Mouse (Mus musculus) lung, postnatal 0 days (tissue): ENCODE data around the gene Mpg. TPM values are rescaled to one million over a fixed set of nuclear protein-coding genes. Genes with fewer than 3 reads are reported as not detected.

ENCODE experiments used
- ATAC-seq: fragments of 200-750 bp; cut with Nextera tagmentation; 2 replicates; pipeline ENCODE4 v1.8.0; 2017; ENCODE audit warnings: moderate library complexity
- DNase-seq: peaks from one replicate; pipeline ENCODE4 v3.0.0-alpha.2; 2016; ENCODE audit warnings: low spot score
- H3K27ac ChIP-seq: fragments of 300-500 bp; sonication (generic); 2 replicates; pipeline ENCODE4 v1.5.1; 2014; ENCODE audit warnings: antibody characterized with exemption, mild to moderate bottlenecking, low read length, mixed read lengths
- H3K27me3 ChIP-seq: fragments of 300-500 bp; sonication (generic); replicated peaks from 2 replicates; pipeline ENCODE4 v1.6.1; 2014; ENCODE audit warnings: low read length, mixed read lengths; ENCODE audit not compliant: insufficient read depth
- H3K36me3 ChIP-seq: fragments of 300-500 bp; sonication (generic); 2 replicates; pipeline ENCODE4 v1.6.1; 2014; ENCODE audit warnings: low read length, mixed read lengths; ENCODE audit not compliant: insufficient read depth
- H3K4me1 ChIP-seq: fragments of 300-500 bp; sonication (generic); 2 replicates; pipeline ENCODE4 v1.6.1; 2014; ENCODE audit warnings: antibody characterized with exemption, low read depth, low read length, mixed read lengths; ENCODE audit not compliant: insufficient read depth
- H3K4me2 ChIP-seq: fragments of 300-500 bp; sonication (generic); replicated peaks from 2 replicates; pipeline ENCODE4 v1.6.1; 2014; ENCODE audit warnings: low read depth, mild to moderate bottlenecking, low read length, moderate library complexity, mixed read lengths
- H3K4me3 ChIP-seq: fragments of 300-500 bp; sonication (generic); 2 replicates; pipeline ENCODE4 v1.5.1; 2014; ENCODE audit warnings: low read depth, low read length
- H3K9ac ChIP-seq: fragments of 300-500 bp; sonication (generic); replicated peaks from 2 replicates; pipeline ENCODE4 v1.6.1; 2014; ENCODE audit warnings: low read depth, mild to moderate bottlenecking
- H3K9me3 ChIP-seq: fragments of 300-500 bp; sonication (generic); 2 replicates; pipeline ENCODE4 v1.6.1; 2016; ENCODE audit warnings: low read length, mixed read lengths
- CTCF ChIP-seq: IDR thresholded peaks from 2 replicates; pipeline ENCODE4 v1.5.1; 2016; ENCODE audit warnings: antibody characterized with exemption, mild to moderate bottlenecking
- EP300 ChIP-seq: IDR thresholded peaks from 2 replicates; pipeline ENCODE4 v1.6.1; 2016; ENCODE audit warnings: antibody characterized with exemption, mild to moderate bottlenecking, control low read depth
- WGBS: fragments of 180-500 bp; shearing (Covaris S2); extraction: QIAGEN DNeasy Blood & Tissue Kit; methylation state at CpG from one replicate; pipeline ENCODE4 v1.1.7; 2014; 5-methylcytosine and 5-hydroxymethylcytosine counted together
- polyA plus RNA-seq: library from polyadenylated mRNA; unstranded; fragments of >200 nt; fragmentation: Nextera tagmentation; extraction: Ambion mirVana; gene quantifications from 2 replicates; pipeline ENCODE4 v1.2.1, GENCODE M21; 2015

Gene Mpg
- polyA plus RNA-seq, 1 experiment from 2014 or later: 22.9 TPM

- H3K4me3 ChIP-seq: no peak overlapping the region
- ATAC-seq: peak; percentile 20
These were observed 842 bp upstream of the Mpg start for GRCm38 (mm10) chr11:32225222-32226104.

GRCm38 (mm10) chr11:32227041-32227440 lies 736 bp downstream of the Mpg start:
- H3K36me3 ChIP-seq: 0 out of 2 replicates have a peak, but pooled peaks cover 5% of the 10 kb centered on the region
- H3K4me2 ChIP-seq: peak overlapping the region; percentile 80
- ATAC-seq: no peak
- peak overlapping the region; percentile 96 for H3K27ac ChIP-seq
- H3K4me3 ChIP-seq: peak overlapping the region; percentile 61
- no peak for TF ChIP-seq CTCF
- no peak for TF ChIP-seq EP300
- no peaks in the 10 kb centered on the region for H3K27me3 ChIP-seq
- no peak for DNase-seq
- H3K9ac ChIP-seq: peak overlapping the region; percentile 81
- WGBS: 30% methylated on average over 1 of the region's 1 CpGs
- peaks cover 30% of the 10 kb centered on the region for H3K4me1 ChIP-seq
- no peaks in the 10 kb centered on the region for H3K9me3 ChIP-seq

More at GRCm38 (mm10) chr11:32225222-32226104, 842 bp upstream of the Mpg start:
- H3K4me2 ChIP-seq: no peak overlapping the region
- no peak; the same call in 1 of the 2 replicates for TF ChIP-seq EP300
- TF ChIP-seq CTCF: no peak
- no peaks in the 10 kb centered on the region for H3K36me3 ChIP-seq
- peaks cover 34% of the 10 kb centered on the region for H3K4me1 ChIP-seq
- H3K27ac ChIP-seq: peak overlapping the region; percentile 96
- 33% methylated on average over 7 of the region's 7 CpGs for WGBS
- peak; percentile 67 for DNase-seq
- no peaks in the 10 kb centered on the region for H3K9me3 ChIP-seq
- no peaks in the 10 kb centered on the region for H3K27me3 ChIP-seq
- H3K9ac ChIP-seq: no peak overlapping the region

DNA sequence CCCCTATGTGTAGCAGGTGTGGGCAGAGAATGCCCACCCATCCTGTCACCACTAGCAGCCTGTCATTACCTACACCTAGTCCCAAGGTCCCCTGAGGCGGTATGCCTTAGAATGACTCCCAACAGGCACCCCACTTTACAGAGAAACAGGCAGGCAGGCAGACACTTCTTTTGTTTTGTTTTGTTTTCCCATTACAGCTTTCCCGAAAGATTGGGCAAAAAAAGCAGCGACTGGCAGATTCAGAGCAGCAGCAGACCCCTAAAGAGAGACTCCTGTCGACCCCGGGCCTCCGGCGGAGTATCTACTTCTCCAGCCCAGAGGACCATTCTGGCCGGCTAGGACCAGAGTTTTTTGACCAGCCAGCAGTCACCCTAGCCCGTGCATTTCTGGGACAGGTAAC lies 1.2 kb downstream of the Mpg start:
- no peaks in the 10 kb centered on the region for H3K9me3 ChIP-seq
- no peak overlapping the region for H3K9ac ChIP-seq
- H3K4me1 ChIP-seq: peaks cover 26% of the 10 kb centered on the region
- WGBS: 90% methylated on average over 9 of the region's 9 CpGs
- H3K27me3 ChIP-seq: no peaks in the 10 kb centered on the region
- H3K4me2 ChIP-seq: peak overlapping the region; percentile 80; the same call in 1 of the 2 replicates
- no peak overlapping the region for H3K4me3 ChIP-seq
- DNase-seq (no peak), ATAC-seq (no peak)
- no peak overlapping the region for H3K27ac ChIP-seq
- no peak for TF ChIP-seq CTCF
- no peak for TF ChIP-seq EP300
- 0 out of 2 replicates have a peak, but pooled peaks cover 5% of the 10 kb centered on the region for H3K36me3 ChIP-seq

- Histone ChIP-seq H3K27me3 (no peaks in the 10 kb centered on the region), H3K9me3 (no peaks in the 10 kb centered on the region), H3K36me3 (0 out of 2 replicates have a peak, but pooled peaks cover 5% of the 10 kb centered on the region), H3K4me2 (no peak overlapping the region), H3K4me1 (peaks cover 20% of the 10 kb centered on the region), H3K9ac (no peak overlapping the region), H3K4me3 (no peak overlapping the region), H3K27ac (no peak overlapping the region)
- 94% methylated on average over 3 of the region's 3 CpGs for WGBS
- DNase-seq (no peak), ATAC-seq (no peak)
- no peak for TF ChIP-seq EP300
- TF ChIP-seq CTCF: no peak
These were observed 2.1 kb downstream of the Mpg start for GRCm38 (mm10) chr11:32228292-32228845.

- Histone ChIP-seq H3K4me2 (no peak overlapping the region), H3K4me3 (no peak overlapping the region), H3K27ac (no peak overlapping the region), H3K4me1 (peaks cover 7% of the 10 kb centered on the region), H3K9ac (no peak overlapping the region), H3K9me3 (no peaks in the 10 kb centered on the region), H3K36me3 (0 out of 2 replicates have a peak, but pooled peaks cover 5% of the 10 kb centered on the region), H3K27me3 (no peaks in the 10 kb centered on the region)
- 76% methylated on average over 4 of the region's 4 CpGs for WGBS
- no peak; the same call in 1 of the 2 replicates for TF ChIP-seq CTCF
- TF ChIP-seq EP300: no peak
- ATAC-seq: no peak
- no peak for DNase-seq
These were observed 3.9 kb downstream of the Mpg start for GRCm38 (mm10) chr11:32230220-32230619.

GRCm38 (mm10) chr11:32231125-32231524 lies 4.8 kb downstream of the Mpg start:
- Histone ChIP-seq H3K4me2 (no peak overlapping the region), H3K4me1 (no peaks in the 10 kb centered on the region), H3K4me3 (no peak overlapping the region), H3K9me3 (no peaks in the 10 kb centered on the region), H3K36me3 (0 out of 2 replicates have a peak, but pooled peaks cover 5% of the 10 kb centered on the region), H3K27me3 (no peaks in the 10 kb centered on the region), H3K27ac (no peak overlapping the region), H3K9ac (no peak overlapping the region)
- WGBS: 90% methylated on average over 2 of the region's 2 CpGs
- DNase-seq: no peak
- ATAC-seq: no peak
- TF ChIP-seq EP300 (no peak), CTCF (no peak)
